Mouse (Mus musculus) layer of hippocampus, adult 11-12 months (tissue): ENCODE results near the gene Zfp672.
"Not testable (repeated sequence)": the region's sequence is repeated elsewhere in the genome, so short reads cannot be mapped to it uniquely, and the experiment has no call there.

Source experiments
- DNase-seq: peaks from one replicate; pipeline ENCODE4 v3.0.0; 2022; ENCODE audit warnings: low spot score

Zfp672 gene

DNA sequence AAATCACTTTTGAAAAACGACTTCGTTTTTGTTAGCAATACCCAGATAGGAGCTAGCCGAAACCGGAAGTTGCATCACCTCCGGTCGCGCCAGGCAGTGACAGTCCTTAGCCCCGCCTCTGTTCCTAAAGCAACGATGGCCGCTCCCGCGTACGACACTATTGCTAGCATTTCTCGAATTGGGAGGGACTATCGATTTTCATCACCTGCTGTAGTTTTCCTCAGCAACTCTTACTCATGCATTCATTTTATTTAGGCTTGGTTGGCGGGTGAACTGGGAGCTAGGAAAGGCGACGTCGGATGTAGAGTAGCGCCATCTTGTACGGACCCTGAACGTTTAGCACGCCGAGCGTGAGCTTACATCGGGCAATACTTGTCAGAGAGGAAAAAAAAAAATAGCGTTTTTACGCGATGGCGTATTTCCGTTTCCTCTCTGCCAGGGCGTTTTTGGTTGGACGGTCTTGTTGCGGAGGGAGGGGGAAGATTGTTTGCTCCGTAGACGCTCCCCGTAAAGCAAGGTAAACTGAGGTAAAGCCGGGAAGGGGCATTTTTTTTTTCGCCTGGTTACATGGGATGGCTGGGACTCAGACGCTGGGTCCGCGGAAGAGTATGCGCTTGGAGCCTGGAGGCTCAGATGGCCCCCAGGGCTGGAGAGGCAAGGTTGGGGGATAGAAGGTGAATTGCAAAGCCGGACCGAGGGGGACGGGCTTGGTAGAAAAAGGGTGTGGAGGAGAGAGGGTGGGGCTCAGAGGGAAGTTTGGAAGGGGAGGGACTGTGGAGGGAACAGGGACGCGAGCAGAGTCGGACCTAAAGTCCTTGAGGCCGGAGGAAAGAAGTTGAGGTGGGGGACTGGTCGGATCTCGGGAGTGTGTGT, at the start of gene Zfp672, which contains the start of gene Sh3bp5l:
Zfp672 (minus strand) TSS at position 64 of the 873 bp plus-strand sequence.
Sh3bp5l (plus strand) TSS at position 449 of the 873 bp plus-strand sequence.
- peak; percentile 92 for DNase-seq

- no peak for DNase-seq
These were observed 49.4 kb upstream of the Zfp672 start for GRCm38 (mm10) chr11:58379516-58379915.

- DNase-seq: peak; percentile 41
These were observed 48.7 kb upstream of the Zfp672 start, which contains the start of gene Lypd8 for GRCm38 (mm10) chr11:58378763-58379278. Lypd8 (plus strand) TSS chr11:58379043.

DNA sequence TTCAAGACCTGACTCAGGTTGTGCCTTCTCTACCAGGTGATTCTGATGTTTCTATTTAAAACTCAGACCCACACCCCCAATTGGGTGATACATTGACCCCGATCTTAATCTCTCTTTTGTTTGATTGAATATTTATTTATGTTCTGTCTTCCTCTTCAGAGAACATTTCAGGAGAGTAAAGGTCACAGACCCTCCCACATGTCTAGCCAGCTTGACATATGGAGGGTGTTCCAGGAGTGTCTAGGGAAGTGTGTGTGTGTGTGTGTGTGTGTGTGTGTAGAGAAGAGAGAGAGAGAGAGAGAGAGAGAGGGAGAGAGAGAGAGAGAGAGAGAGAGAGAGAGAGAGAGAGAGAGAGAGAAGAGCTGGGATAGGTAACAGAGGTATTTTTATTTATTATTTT, 47.5 kb upstream of the Zfp672 start:
- no peak for DNase-seq

DNA sequence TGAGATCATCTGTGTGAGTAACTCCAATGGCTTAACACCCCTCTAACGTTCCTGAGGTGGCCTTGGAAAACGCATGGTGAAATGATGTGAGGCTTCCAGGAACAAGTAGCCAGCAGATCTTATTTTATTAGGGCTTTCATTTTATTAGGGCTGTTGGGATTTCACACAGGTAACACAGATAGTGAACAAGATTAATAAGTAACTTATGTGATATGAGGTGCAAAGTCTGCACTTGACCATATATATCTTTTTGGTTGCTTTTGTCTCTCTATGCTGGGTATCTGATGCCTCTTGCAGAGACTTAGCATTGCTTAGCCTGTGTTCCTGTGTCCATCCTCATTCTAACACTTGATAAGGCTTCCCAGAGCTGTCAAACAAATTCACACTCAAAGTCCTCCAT, 47.1 kb upstream of the Zfp672 start:
- DNase-seq: no peak

- DNase-seq: not testable (repeated sequence)
These were observed 36.1 kb upstream of the Zfp672 start for GRCm38 (mm10) chr11:58366191-58366590.

DNA sequence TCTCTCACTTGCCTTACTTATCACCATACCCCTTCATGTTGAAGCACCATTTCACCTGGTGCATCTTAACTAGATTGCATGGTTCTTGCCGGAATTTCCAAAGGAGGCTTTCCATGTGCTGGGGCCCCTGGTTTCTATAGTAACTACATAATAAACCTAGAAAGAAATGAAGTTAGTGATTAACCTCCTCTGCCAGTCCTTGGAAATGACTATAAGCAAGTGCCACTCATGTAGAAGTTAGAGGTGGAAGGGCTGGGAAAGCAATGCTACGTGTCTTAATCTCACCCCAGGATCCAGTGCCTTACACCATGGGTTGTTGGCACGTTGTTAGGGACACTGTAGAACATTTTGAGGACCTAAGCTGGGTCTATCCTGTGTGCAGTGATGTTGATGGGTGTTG, 34.3 kb upstream of the Zfp672 start:
- DNase-seq: no peak

GRCm38 (mm10) chr11:58362562-58362961, 32.4 kb upstream of the Zfp672 start:
- DNase-seq: not testable (repeated sequence)

GRCm38 (mm10) chr11:58357844-58358534, 27.9 kb upstream of the Zfp672 start:
- no peak for DNase-seq

DNA sequence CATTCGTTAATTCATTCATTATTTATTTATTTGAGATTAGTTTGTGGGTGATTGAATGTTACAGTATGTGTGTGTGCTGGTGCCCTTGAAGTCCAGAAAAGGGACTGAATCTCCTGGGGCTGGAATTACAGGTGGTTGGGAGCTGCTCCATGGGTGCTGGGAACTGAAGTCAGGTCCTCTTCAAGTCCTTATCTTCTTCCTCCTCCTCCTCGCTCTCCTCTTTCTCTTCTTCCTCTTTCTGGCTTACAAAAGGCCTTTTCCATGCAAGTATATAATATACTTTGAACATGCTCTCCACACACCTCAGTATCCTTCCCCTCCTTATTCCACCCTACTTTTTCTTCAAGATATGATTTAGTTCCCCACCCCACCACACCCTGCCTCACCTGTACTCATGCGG, 26.9 kb upstream of the Zfp672 start:
- DNase-seq: no peak

- DNase-seq: no peak
These were observed 24.8 kb upstream of the Zfp672 start for GRCm38 (mm10) chr11:58354927-58355326.

GRCm38 (mm10) chr11:58354476-58354875, 24.3 kb upstream of the Zfp672 start:
- no peak for DNase-seq

GRCm38 (mm10) chr11:58353709-58354108, 23.6 kb upstream of the Zfp672 start:
- no peak for DNase-seq

DNA sequence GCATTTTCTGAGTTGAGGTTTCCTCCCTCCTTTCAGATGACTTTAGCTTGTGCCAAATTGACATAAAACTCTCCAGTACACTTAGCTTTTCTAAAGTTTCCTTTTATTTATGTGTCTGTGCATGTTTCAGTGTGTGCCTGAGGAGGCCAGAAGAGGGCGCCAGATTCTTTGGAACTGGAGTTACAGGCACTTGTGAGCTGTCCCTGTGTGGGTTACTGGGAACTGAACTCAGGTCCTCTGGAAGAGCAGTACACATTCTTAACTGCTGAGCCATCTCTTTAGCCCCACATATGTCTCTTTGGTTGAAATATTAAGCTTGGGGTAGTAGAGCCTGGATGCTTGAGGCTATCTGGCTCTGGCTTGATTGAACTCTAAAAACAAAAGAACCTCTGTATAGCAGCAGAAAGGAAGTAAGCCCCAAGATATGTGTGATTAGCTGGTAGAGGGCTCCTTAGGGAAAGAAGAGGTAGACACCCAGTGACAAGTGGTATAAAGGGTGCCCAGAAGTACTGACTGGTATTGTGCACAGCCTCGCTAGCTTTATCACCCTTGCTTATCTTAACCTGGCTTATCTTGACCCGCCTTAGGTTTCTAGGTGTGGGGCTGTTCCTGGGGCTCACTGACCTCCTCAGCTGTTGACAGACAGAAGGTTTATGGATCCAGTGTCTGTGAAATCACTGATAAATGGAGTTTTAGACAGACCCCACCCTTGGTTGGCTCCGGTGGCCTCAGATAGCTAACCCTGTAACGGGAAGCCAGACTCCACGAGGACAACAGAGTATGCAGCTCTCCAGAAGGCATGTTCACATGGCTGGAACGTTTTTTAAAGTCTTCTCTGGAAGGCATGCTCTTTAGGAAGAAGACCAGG, 22.8 kb upstream of the Zfp672 start:
- no peak for DNase-seq

DNA sequence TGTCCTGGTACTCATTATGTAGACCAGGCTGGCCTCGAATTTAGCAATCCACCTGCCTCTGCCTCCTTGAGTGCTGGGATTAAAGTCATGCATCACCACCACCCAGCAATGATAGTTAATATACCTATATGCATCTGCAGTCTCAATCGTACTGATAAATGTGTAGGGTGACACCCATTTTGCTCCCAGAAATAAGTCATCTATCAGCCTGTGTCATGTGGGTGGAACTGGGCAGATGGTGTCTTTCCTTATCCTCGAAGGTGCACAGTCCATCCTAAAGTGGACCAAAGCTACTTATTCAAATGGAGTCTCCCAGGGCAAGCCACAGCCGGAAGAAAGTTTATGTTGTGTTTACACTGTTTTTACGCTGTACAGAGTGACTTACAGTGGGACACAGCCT, 21.0 kb upstream of the Zfp672 start:
- DNase-seq: no peak

DNA sequence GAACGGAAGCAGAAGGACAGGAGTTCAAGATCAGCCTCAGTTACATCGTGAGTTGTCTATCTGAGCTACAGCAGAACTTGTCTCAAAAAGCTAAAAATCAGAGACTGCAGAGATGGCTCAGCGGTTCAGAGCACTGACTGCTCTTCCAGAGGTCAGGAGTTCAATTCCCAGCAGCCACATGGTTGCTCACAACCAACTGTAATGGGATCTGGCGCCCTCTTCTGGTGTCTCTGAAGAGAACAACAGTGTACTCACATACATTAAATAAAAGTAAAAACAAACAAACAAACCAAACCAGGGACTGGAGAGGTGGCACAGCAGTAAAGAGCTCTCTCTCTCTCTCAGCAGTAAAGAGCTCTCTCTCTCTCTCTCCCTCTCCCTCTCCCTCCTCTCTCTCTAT, 20.5 kb upstream of the Zfp672 start:
- DNase-seq: no peak

DNA sequence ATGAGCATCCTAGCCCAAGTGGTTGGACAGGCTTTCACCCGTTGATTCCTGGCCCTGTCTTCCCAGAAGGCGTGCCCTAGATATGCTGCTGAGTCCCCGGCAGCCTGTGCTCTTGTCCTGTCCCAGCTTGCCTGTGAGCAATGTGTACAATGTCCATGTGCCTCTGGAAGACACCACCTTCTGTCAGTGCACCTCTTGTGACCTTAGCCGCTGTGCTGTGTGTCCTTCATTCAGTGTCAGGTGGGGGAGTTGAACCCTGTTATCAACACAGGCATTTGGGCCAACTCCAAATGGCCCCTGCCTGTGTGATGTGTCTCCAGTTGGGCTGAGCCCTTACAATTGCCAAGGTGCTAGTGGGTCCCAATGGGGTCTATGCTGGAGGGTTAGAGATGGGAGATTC, 16.6 kb upstream of the Zfp672 start:
- DNase-seq: no peak

DNA sequence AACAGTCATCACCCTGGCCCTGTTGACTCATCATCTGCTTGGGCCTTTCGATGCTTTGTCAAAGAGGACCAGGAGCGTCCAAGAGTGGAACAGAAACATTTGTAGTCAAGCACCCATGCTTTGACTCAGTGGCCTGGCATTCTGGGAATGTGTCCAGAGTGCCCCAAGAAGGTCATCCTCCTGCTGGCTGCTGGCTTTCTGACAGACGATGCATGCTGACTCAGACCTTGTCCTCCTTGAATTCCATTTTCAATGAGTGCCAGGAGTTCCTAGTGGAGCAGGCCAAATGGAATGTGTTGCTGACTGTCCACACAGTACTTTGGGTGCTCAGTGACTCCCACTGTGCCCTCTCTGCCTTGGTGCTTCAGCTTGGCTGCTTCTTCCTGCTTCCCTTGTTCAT, 4.6 kb upstream of the Zfp672 start:
- no peak for DNase-seq

GRCm38 (mm10) chr11:58331546-58331945, 1.4 kb upstream of the Zfp672 start:
- no peak for DNase-seq

GRCm38 (mm10) chr11:58331149-58331495, 983 bp upstream of the Zfp672 start:
- DNase-seq: no peak

DNA sequence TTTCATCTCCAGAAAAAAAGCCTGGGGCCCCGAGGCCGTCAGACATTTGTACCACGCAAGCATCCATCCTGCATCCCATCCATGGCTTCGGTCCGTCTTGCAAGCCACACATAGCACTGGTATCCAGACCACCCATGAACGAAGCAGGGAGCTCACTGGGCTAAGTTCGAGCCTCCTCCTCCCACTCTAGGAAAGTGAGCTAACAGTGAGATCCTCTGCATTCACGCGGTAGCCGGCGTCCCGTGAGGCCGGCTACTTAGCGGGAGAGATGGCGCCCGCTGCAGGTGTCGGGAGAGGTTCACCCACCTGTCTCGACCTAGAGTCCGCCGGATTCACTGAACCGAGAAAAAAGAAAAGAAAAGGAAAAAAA, 248 bp downstream of the Zfp672 start:
- DNase-seq: no peak

DNA sequence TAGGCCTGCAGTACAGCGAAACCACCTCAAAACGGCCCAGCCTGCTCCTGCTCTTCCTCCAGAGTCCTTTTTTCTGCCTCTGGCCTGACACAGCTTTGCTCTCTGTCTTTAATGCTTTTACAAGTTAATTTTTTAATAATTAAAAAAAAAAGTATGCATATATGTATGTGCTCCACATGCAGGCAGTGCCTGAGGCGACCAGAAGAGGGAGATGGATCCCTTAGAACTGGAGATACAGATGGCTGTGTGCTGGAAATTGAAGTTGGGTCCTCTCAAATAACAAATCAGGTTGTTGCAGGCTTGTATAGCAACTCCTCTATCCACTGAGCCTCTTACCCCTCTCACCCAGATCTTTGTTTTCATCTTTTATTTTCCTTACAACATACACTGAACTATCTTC, 3.4 kb downstream of the Zfp672 start:
- DNase-seq: no peak
